Mouse (Mus musculus): ENCODE results near the gene B3galnt1. TPM values are rescaled to one million over a fixed set of nuclear protein-coding genes. Genes with fewer than 3 reads are reported as not detected.
A peak's percentile ranks its signal among the peaks of the same experiment; 100 is the strongest.

B3galnt1 gene
- polyA plus RNA-seq, 1 experiment from 2014 or later: 32.8 TPM

DNA sequence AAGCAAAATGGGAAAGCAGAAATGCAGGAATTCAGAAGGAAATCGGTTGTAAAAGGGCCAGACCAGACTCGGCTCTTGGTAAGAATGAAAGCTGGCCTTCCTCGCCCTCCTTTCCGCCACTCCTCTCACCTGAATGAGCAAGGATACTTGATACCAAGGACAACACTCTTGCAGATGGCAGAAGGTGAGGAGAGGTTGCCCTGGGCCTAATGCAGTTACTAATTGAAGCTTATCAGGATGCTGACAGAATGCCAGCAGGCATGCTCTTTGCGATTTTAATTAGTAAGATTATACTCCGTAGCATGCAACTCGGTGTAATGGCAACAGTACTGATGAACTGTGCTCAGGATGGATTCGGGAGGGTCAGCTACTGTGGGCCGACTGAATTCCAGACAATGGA is 67.2 kb downstream of the B3galnt1 start:
- DNase-seq: no peak
- H3K4me2 ChIP-seq: no peak overlapping the region
- TF ChIP-seq CTCF (IDR thresholded peaks at IDR 0.05; ENCODE audit: low read depth): no peak
- WGBS: 86% methylated on average over 9 of the region's 9 CpGs
- H3K27ac ChIP-seq (ENCODE audit: low read depth): no peak overlapping the region
- no peaks in the 10 kb centered on the region for H3K9me3 ChIP-seq (ENCODE audit: low read depth, low read length)
- H3K27me3 ChIP-seq (ENCODE audit: insufficient read depth, low read length): no peaks in the 10 kb centered on the region
- no peak overlapping the region for H3K9ac ChIP-seq
- peaks cover 3% of the 10 kb centered on the region; the same call in 1 of the 2 replicates for H3K4me1 ChIP-seq (ENCODE audit: insufficient read depth)
- H3K36me3 ChIP-seq (ENCODE audit: insufficient read depth): no peaks in the 10 kb centered on the region
- no peak for ATAC-seq (ENCODE audit: insufficient read depth)
- no peak overlapping the region for H3K4me3 ChIP-seq (ENCODE audit: low read depth, low read length)

DNA sequence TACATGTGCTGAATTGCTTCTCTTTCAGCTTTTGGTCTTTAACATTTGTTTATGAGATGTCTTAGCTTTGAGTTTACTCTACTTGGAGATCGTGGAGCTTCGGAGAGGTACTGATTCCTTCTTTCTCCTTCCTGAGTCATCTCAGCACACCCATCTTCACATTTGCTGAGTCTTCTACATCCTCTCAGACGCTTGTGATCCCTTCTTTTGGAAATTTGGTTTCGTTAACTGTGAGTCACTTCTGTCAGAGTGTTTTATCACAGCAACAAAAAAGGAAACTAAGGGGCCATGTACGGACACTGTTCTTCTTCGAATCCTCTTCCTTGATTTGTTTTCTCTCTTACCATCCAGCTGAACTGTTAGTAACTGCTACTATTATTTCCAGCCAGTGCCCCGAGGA is 69.2 kb downstream of the B3galnt1 start:
- Histone ChIP-seq H3K27me3 (ENCODE audit: insufficient read depth, low read length) (no peaks in the 10 kb centered on the region), H3K9me3 (ENCODE audit: low read depth, low read length) (no peaks in the 10 kb centered on the region), H3K9ac (no peak overlapping the region), H3K36me3 (ENCODE audit: insufficient read depth) (no peaks in the 10 kb centered on the region), H3K27ac (ENCODE audit: low read depth) (no peak overlapping the region), H3K4me3 (ENCODE audit: low read depth, low read length) (no peak overlapping the region), H3K4me2 (no peak overlapping the region), H3K4me1 (ENCODE audit: insufficient read depth) (no peaks in the 10 kb centered on the region)
- ATAC-seq (ENCODE audit: insufficient read depth): no peak
- no peak for TF ChIP-seq CTCF (IDR thresholded peaks at IDR 0.05; ENCODE audit: low read depth)
- WGBS: 62% methylated on average over 7 of the region's 7 CpGs
- DNase-seq: no peak

DNA sequence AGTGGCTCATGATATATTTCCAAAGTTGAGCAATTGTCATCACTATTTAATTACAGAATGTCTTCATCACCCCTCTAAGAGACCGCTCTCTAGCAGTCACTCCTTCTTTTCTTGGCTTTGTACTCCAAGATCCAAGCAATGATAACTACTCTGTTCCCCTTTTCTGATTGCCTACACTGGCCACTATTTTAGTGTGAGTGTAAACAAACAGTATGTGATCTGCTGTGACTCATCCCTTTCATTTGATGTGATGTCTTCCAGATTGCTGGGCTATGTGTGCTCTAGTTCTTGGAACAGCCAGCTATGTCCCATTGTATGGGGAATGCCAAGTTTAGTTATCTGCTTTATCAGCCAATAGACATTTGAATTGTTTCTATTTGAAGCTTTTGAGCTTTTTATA is 71.4 kb downstream of the B3galnt1 start:
- no peaks in the 10 kb centered on the region for H3K4me1 ChIP-seq (ENCODE audit: insufficient read depth)
- no peaks in the 10 kb centered on the region for H3K27me3 ChIP-seq (ENCODE audit: insufficient read depth, low read length)
- TF ChIP-seq CTCF (IDR thresholded peaks at IDR 0.05; ENCODE audit: low read depth): no peak
- H3K27ac ChIP-seq (ENCODE audit: low read depth): no peak overlapping the region
- H3K36me3 ChIP-seq (ENCODE audit: insufficient read depth): no peaks in the 10 kb centered on the region
- peak; percentile 88 for ATAC-seq (ENCODE audit: insufficient read depth)
- no peak overlapping the region for H3K4me3 ChIP-seq (ENCODE audit: low read depth, low read length)
- no peaks in the 10 kb centered on the region for H3K9me3 ChIP-seq (ENCODE audit: low read depth, low read length)
- no peak overlapping the region for H3K4me2 ChIP-seq
- DNase-seq: peak; percentile 68
- H3K9ac ChIP-seq: no peak overlapping the region
- WGBS: 72% methylated on average over 1 of the region's 1 CpGs

DNA sequence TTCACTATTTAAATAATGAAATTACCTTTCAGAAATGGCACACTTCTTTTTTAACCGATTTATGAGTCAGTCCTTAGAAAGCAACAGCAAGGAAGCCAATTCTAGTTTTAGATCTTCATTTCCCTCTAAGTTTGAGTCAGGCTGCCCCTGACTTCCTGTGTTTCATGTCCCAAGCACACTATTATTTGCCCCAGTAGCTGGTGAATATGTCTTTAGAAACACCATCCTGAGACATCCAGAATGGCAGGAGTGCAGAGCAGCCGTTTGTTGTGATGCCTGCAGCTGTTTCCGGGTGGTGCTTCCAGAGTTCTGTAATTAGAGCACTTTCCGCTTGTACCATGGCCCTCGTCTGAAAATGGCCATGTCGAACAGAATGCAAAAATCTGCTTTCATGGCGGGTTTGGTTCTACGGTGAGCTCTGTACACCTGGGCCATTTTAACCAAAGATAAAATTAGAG is 73.7 kb downstream of the B3galnt1 start:
- H3K36me3 ChIP-seq (ENCODE audit: insufficient read depth): no peaks in the 10 kb centered on the region
- no peak for TF ChIP-seq CTCF (IDR thresholded peaks at IDR 0.05; ENCODE audit: low read depth)
- H3K9me3 ChIP-seq (ENCODE audit: low read depth, low read length): no peaks in the 10 kb centered on the region
- H3K4me3 ChIP-seq (ENCODE audit: low read depth, low read length): no peak overlapping the region
- WGBS: 59% methylated on average over 8 of the region's 8 CpGs
- no peak for ATAC-seq (ENCODE audit: insufficient read depth)
- H3K4me2 ChIP-seq: no peak overlapping the region
- no peak overlapping the region for H3K9ac ChIP-seq
- peak; percentile 48 for DNase-seq
- H3K27me3 ChIP-seq (ENCODE audit: insufficient read depth, low read length): no peaks in the 10 kb centered on the region
- H3K27ac ChIP-seq (ENCODE audit: low read depth): no peak overlapping the region
- H3K4me1 ChIP-seq (ENCODE audit: insufficient read depth): no peaks in the 10 kb centered on the region

DNA sequence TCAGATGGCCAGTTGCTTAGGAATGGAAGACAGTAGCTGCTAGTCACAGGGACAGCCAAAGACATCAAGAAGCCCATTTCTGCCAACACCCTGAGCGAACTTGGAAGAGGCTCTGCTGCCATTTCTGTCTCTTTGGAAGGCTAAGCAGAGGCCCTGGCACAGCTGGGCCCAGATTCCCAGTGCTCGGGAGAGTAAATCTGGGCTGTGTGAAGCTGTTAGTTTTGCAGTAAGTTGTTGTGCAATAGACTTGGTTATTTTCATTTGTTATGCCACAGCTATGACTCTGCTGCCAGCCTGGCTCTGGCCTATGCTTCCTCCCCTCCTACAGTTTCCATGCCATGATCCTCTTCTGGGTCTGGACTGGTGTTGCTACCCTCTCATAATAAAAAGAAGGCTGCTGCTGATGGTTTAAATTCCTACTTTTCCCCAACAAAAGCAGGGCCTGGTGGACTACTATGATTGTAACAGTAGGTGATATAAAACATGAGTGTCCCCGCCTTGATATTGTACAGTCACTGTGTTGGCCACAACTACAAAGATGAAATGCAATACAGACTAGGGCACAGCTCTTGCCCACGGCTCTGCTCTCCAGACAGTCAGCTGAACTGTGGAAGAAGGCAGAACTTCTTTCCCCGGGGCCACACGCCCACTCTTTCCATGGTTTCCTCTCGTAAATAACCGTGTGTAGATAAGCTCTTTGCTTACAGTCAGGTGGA is 74.2 kb downstream of the B3galnt1 start:
- Histone ChIP-seq H3K4me1 (ENCODE audit: insufficient read depth) (no peaks in the 10 kb centered on the region), H3K4me3 (ENCODE audit: low read depth, low read length) (no peak overlapping the region), H3K9me3 (ENCODE audit: low read depth, low read length) (no peaks in the 10 kb centered on the region), H3K27me3 (ENCODE audit: insufficient read depth, low read length) (no peaks in the 10 kb centered on the region), H3K4me2 (no peak overlapping the region), H3K27ac (ENCODE audit: low read depth) (no peak overlapping the region), H3K9ac (no peak overlapping the region), H3K36me3 (ENCODE audit: insufficient read depth) (no peaks in the 10 kb centered on the region)
- ATAC-seq (ENCODE audit: insufficient read depth) (no peak), DNase-seq (no peak)
- TF ChIP-seq CTCF (IDR thresholded peaks at IDR 0.05; ENCODE audit: low read depth): no peak
- WGBS: 71% methylated on average over 8 of the region's 8 CpGs

Other genes with a start within 250 kb of the B3galnt1 start
- gene Nmd3, start 123.0 kb upstream of the B3galnt1 start, polyA plus RNA-seq (2014; fragmentation: Nextera tagmentation; extraction: Ambion mirVana): 152 and 157 TPM in 2 replicates